8 mouse cellular contexts compared by ENCODE assay signal in the genomic region with DNA sequence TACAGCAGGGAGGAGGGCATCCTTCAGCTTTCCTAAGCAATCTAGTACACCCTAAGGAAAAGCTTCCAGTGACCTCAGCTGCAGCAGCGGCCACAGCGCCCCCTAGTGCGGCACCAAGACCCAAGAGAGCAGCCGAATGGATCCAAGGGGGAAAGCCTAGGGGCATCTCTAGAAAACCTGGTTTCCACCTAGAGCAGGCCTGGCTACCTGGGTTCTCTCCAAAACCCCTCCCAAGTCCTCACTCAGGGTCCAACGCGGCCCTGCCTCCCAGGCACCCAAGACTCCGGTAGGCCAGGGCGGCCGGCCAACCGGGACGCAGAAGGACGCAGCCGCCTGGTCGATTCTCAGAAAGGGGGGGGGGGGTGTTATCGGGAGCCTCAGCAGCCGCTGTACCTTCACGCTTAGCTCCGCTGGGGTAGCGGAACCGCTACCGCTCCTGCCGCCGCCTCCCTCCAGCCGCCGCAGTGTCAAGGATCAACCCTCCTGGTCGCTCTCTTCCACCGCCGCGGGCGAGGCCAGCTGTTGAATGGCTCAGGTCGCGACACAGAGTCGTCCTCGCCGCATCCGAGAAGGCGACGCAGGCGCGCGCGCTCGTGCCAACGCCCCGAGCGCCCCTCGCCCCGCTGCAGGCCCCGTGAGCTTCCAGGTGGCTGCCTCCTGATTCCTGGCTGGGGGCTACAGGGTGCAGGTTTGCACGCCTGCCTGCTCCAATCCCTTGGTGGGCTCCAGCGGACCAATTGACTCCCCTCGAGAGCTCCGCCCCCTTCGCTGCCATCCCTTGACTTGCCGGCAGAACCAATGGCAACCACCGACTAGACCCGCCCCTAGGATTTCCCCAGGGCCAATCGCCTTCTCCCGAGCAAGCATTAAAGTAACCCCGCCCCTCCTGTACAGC. TPM values are rescaled to one million over a fixed set of nuclear protein-coding genes. Genes with fewer than 3 reads are reported as not detected.
DNase-seq lines count a peak whose midpoint lies in the region; ATAC-seq and TF ChIP-seq lines count a peak whose summit lies in the region.

Gene Akap17b, minus strand, starts transcription at position 739 of the 895 bp plus-strand sequence.

- H3K4me1 ChIP-seq in ES-E14 (ENCODE audit: control insufficient read depth in 2 of 2, insufficient read depth in 2 of 2, low read length in 2 of 2, poor library complexity in 1 of 2): no peaks in the 10 kb centered on the region
- H3K4me1 ChIP-seq in forebrain, embryonic 14.5 days (ENCODE audit: control insufficient read depth, insufficient read depth, low read length): no peaks in the 10 kb centered on the region
- H3K4me1 ChIP-seq in liver, embryonic 16.5 days (ENCODE audit: control insufficient read depth, low read depth, low read length): no peaks in the 10 kb centered on the region
- no peaks in the 10 kb centered on the region for H3K4me1 ChIP-seq in neural tube, embryonic 12.5 days
- no peaks in the 10 kb centered on the region for H3K4me1 ChIP-seq in stomach, postnatal 0 days (replicated peaks; ENCODE audit: control insufficient read depth, insufficient read depth)

- intact Hi-C loops in heart, postnatal 14 days (cut with DNase I): no loop called here

- H3K4me3 ChIP-seq in ES-E14 (ENCODE audit: insufficient read depth in 1 of 2, low read depth in 1 of 2, low read length in 2 of 2, poor library complexity in 1 of 2, severe bottlenecking in 1 of 2): peak within 1 kb of the TSS; percentile 73 to 88
- H3K4me3 ChIP-seq in forebrain, embryonic 14.5 days (ENCODE audit: low read depth, low read length): peak within 1 kb of the TSS; percentile 58
- peak within 1 kb of the TSS; percentile 67 for H3K4me3 ChIP-seq in liver, embryonic 16.5 days (ENCODE audit: low read depth, low read length)
- peak within 1 kb of the TSS; percentile 57 for H3K4me3 ChIP-seq in neural tube, embryonic 12.5 days
- peak within 1 kb of the TSS; percentile 56 for H3K4me3 ChIP-seq in stomach, postnatal 0 days (ENCODE audit: low read depth, low read length)

- H3K9me3 ChIP-seq in ES-E14 (ENCODE audit: control insufficient read depth, insufficient read depth, low read depth, low read length): no peaks in the 10 kb centered on the region
- no peaks in the 10 kb centered on the region for H3K9me3 ChIP-seq in forebrain, embryonic 14.5 days (replicated peaks; ENCODE audit: control insufficient read depth, low read length)
- H3K9me3 ChIP-seq in liver, embryonic 16.5 days (replicated peaks; ENCODE audit: control insufficient read depth, low read length): no peaks in the 10 kb centered on the region
- no peaks in the 10 kb centered on the region for H3K9me3 ChIP-seq in neural tube, embryonic 12.5 days
- no peaks in the 10 kb centered on the region for H3K9me3 ChIP-seq in stomach, postnatal 0 days (ENCODE audit: control insufficient read depth, low read length)

- in situ Hi-C loops in ES-E14 (cut with MboI; ENCODE audit: low sequenced_read_pairs in 2 of 2, unreplicated experiment in 2 of 2): no loop called here

- peak within 1 kb of the TSS; percentile 45 for H3K4me2 ChIP-seq in forebrain, embryonic 14.5 days (ENCODE audit: low read length)
- peak within 1 kb of the TSS; percentile 70 for H3K4me2 ChIP-seq in liver, embryonic 16.5 days (ENCODE audit: low read depth, low read length)
- peak within 1 kb of the TSS; percentile 55 for H3K4me2 ChIP-seq in neural tube, embryonic 12.5 days (replicated peaks)
- peak within 1 kb of the TSS; percentile 59 for H3K4me2 ChIP-seq in stomach, postnatal 0 days (replicated peaks; ENCODE audit: low read depth)

- peak within 1 kb of the TSS; percentile 81 for H3K9ac ChIP-seq in ES-E14 (ENCODE audit: insufficient read depth, low read depth, low read length, poor library complexity, severe bottlenecking)
- peak within 1 kb of the TSS; percentile 67 for H3K9ac ChIP-seq in forebrain, embryonic 14.5 days (ENCODE audit: low read length)
- H3K9ac ChIP-seq in liver, embryonic 16.5 days (ENCODE audit: low read depth, low read length): peak within 1 kb of the TSS; percentile 61
- H3K9ac ChIP-seq in neural tube, embryonic 12.5 days: peak within 1 kb of the TSS; percentile 53
- peak within 1 kb of the TSS; percentile 63 for H3K9ac ChIP-seq in stomach, postnatal 0 days (ENCODE audit: low read length)

- peak; percentile 73 for TF ChIP-seq CTCF in stomach, postnatal 0 days (IDR thresholded peaks at IDR 0.05; ENCODE audit: low read depth)

- peak; percentile 80 for DNase-seq in ES-E14 (ENCODE audit: low read depth, low spot score)
- DNase-seq in cerebellum, adult 11 months: peak; percentile 81
- DNase-seq in forebrain, embryonic 14.5 days (ENCODE audit: low spot score): peak; percentile 93
- peak; percentile 74 to 80 for DNase-seq in heart, postnatal 14 days
- peak; percentile 35 for DNase-seq in large intestine, adult 2 months (ENCODE audit: low read depth, low spot score)
- peak; percentile 80 for DNase-seq in stomach, postnatal 0 days (ENCODE audit: low spot score)

- 34% methylated on average over 55 of the region's 60 CpGs for WGBS in forebrain, embryonic 14.5 days
- WGBS in large intestine, adult 2 months: 11% methylated on average over 59 of the region's 60 CpGs
- WGBS in liver, embryonic 16.5 days (ENCODE audit: insufficient replicate concordance): 18% methylated on average over 52 of the region's 60 CpGs
- WGBS in neural tube, embryonic 12.5 days: 23% methylated on average over 46 of the region's 60 CpGs
- 19% methylated on average over 37 of the region's 60 CpGs for WGBS in stomach, postnatal 0 days

- peak within 1 kb of the TSS; percentile 65 for H3K27ac ChIP-seq in ES-E14 (ENCODE audit: insufficient read depth, low read depth, low read length, poor library complexity, severe bottlenecking)
- no peak within 1 kb of the TSS for H3K27ac ChIP-seq in forebrain, embryonic 14.5 days (ENCODE audit: low read depth, low read length)
- no peak within 1 kb of the TSS; the same call in 1 of the 2 replicates for H3K27ac ChIP-seq in liver, embryonic 16.5 days (ENCODE audit: low read length)
- no peak within 1 kb of the TSS for H3K27ac ChIP-seq in neural tube, embryonic 12.5 days
- H3K27ac ChIP-seq in stomach, postnatal 0 days (replicated peaks): peak within 1 kb of the TSS; percentile 40; the same call in 1 of the 2 replicates

- peak; percentile 98 for ATAC-seq in forebrain, embryonic 14.5 days
- peak; percentile 93 for ATAC-seq in liver, embryonic 16.5 days (ENCODE audit: low read depth)
- peak; percentile 95 for ATAC-seq in neural tube, embryonic 12.5 days (ENCODE audit: low FRiP score, low read depth)
- ATAC-seq in stomach, postnatal 0 days (ENCODE audit: low FRiP score, low TSS enrichment): peak; percentile 95

- no peaks in the 10 kb centered on the region for H3K27me3 ChIP-seq in forebrain, embryonic 14.5 days (replicated peaks; ENCODE audit: control insufficient read depth, insufficient read depth, low read length)
- no peaks in the 10 kb centered on the region for H3K27me3 ChIP-seq in liver, embryonic 16.5 days (ENCODE audit: control insufficient read depth, insufficient read depth, low read depth, low read length)
- no peaks in the 10 kb centered on the region for H3K27me3 ChIP-seq in neural tube, embryonic 12.5 days (replicated peaks)
- H3K27me3 ChIP-seq in stomach, postnatal 0 days (ENCODE audit: control insufficient read depth, insufficient read depth, low read length): no peaks in the 10 kb centered on the region

- H3K36me3 ChIP-seq in ES-E14 (ENCODE audit: control insufficient read depth, insufficient read depth, low read length, poor library complexity, severe bottlenecking): no peaks in the 10 kb centered on the region
- no peaks in the 10 kb centered on the region for H3K36me3 ChIP-seq in forebrain, embryonic 14.5 days (ENCODE audit: control insufficient read depth, insufficient read depth, low read length)
- no peaks in the 10 kb centered on the region for H3K36me3 ChIP-seq in liver, embryonic 16.5 days (ENCODE audit: control insufficient read depth, insufficient read depth)
- no peaks in the 10 kb centered on the region for H3K36me3 ChIP-seq in neural tube, embryonic 12.5 days
- no peaks in the 10 kb centered on the region for H3K36me3 ChIP-seq in stomach, postnatal 0 days (ENCODE audit: control insufficient read depth, insufficient read depth, low read length)

- TF ChIP-seq EP300 in stomach, postnatal 0 days (optimal IDR thresholded peaks at IDR 0.05): no peak

TF ChIP-seq in ES-E14, 5 proteins besides CTCF, POLR2A, EP300 and RAD21:
- no peak for TF ChIP-seq CHD2 (IDR thresholded peaks at IDR 0.05; ENCODE audit: low read depth, low read length)
- no peak for TF ChIP-seq MAFK (IDR thresholded peaks at IDR 0.05; ENCODE audit: insufficient read depth, low read depth, low read length)
- no peak for TF ChIP-seq ZC3H11A (IDR thresholded peaks at IDR 0.05; ENCODE audit: borderline replicate concordance, low read depth, low read length)
- no peak for TF ChIP-seq HCFC1 (IDR thresholded peaks at IDR 0.05; ENCODE audit: borderline replicate concordance, insufficient read depth, low read length)
- no peak for TF ChIP-seq ZNF384 (IDR thresholded peaks at IDR 0.05; ENCODE audit: low read depth, low read length)

RNA-seq across cellular contexts. Expression of gene Akap17b, which starts in this region (rescaled TPM):
- 3.5 and 4.0 TPM in 2 replicates for total RNA-seq in ES-E14 (2012; rRNA removed)
- polyA plus RNA-seq in forebrain, embryonic 14.5 days (2014; fragmentation: Nextera tagmentation; extraction: Ambion mirVana): 3.6 and 4.1 TPM in 2 replicates
- total RNA-seq in heart, postnatal 14 days (2021): 1 to 10 TPM; 1.9 to 2.2 TPM
- polyA plus RNA-seq in large intestine, adult 2 months (2012; rRNA removed): 0.22 and 0.36 TPM in 2 replicates
- polyA plus RNA-seq in liver, embryonic 16.5 days (2015; fragmentation: Nextera tagmentation; extraction: Ambion mirVana): 0.51 and 0.62 TPM in 2 replicates
- polyA plus RNA-seq in neural tube, embryonic 12.5 days (2016; fragmentation: Nextera tagmentation; extraction: Ambion mirVana): 4.0 and 4.2 TPM in 2 replicates
- polyA plus RNA-seq in stomach, postnatal 0 days (2015; fragmentation: Nextera tagmentation; extraction: Ambion mirVana): 0.97 and 1.2 TPM in 2 replicates

Comparison
In these comparisons a context has a peak if more than half of its experiments do, and no peak if none do; other contexts are left out.
1. Peak in DNase-seq in large intestine, adult 2 months; RNA of the gene not detected or under 1 TPM.
2. Peak in ATAC-seq, H3K4me3 ChIP-seq, H3K9ac ChIP-seq and H3K4me2 ChIP-seq in liver, embryonic 16.5 days; RNA of the gene not detected or under 1 TPM.
3. DNase-seq: peak in every context shown above with its lines; median percentile 93 in forebrain, embryonic 14.5 days; 81 in cerebellum, adult 11 months; 80 in ES-E14; 80 in stomach, postnatal 0 days; 77 in heart, postnatal 14 days; 35 in large intestine, adult 2 months.
4. H3K27ac ChIP-seq: peak in ES-E14 (single experiment) and stomach, postnatal 0 days (single experiment); none in forebrain, embryonic 14.5 days (single experiment), liver, embryonic 16.5 days (single experiment) and neural tube, embryonic 12.5 days (single experiment).
5. Peak in every context shown above with its lines, with median percentiles within 50 percentile points of each other: H3K4me3 ChIP-seq, H3K9ac ChIP-seq, ATAC-seq and H3K4me2 ChIP-seq.